Mouse (Mus musculus) midbrain, embryonic 10.5 days (tissue): ENCODE results near the gene Vezt. TPM values are rescaled to one million over a fixed set of nuclear protein-coding genes. Genes with fewer than 3 reads are reported as not detected.

Experiments
- DNase-seq: peaks from one replicate; pipeline ENCODE4 v3.0.0-alpha.2; 2017; ENCODE audit warnings: low spot score
- H3K27ac ChIP-seq: fragments of 300-500 bp; sonication (generic); replicated peaks from 2 replicates; pipeline ENCODE4 v1.5.1; 2016; ENCODE audit warnings: mild to moderate bottlenecking
- H3K27me3 ChIP-seq: fragments of 300-500 bp; sonication (generic); 2 replicates; pipeline ENCODE4 v1.6.1; 2016; ENCODE audit warnings: low read depth, mild to moderate bottlenecking; ENCODE audit not compliant: poor library complexity, severe bottlenecking
- H3K36me3 ChIP-seq: fragments of 300-500 bp; sonication (generic); 2 replicates; pipeline ENCODE4 v1.6.1; 2016; ENCODE audit warnings: mild to moderate bottlenecking, moderate library complexity
- H3K4me1 ChIP-seq: fragments of 300-500 bp; sonication (generic); 2 replicates; pipeline ENCODE4 v1.6.1; 2016
- H3K4me3 ChIP-seq: fragments of 300-500 bp; sonication (generic); 2 replicates; pipeline ENCODE4 v1.5.1; 2016; ENCODE audit warnings: mild to moderate bottlenecking, moderate library complexity
- H3K9me3 ChIP-seq: fragments of 300-500 bp; sonication (generic); replicated peaks from 2 replicates; pipeline ENCODE4 v1.6.1; 2016; ENCODE audit warnings: mild to moderate bottlenecking
- WGBS: fragments of 180-500 bp; shearing (Covaris S2); methylation state at CpG from one replicate; pipeline ENCODE4 v1.1.7; 2016; 5-methylcytosine and 5-hydroxymethylcytosine counted together
- polyA plus RNA-seq: library from polyadenylated mRNA; unstranded; fragments of >200 nt; fragmentation: Nextera tagmentation; extraction: Ambion mirVana; gene quantifications from 2 replicates; pipeline ENCODE4 v1.2.1, GENCODE M21; 2016

Vezt gene
- polyA plus RNA-seq, 1 experiment from 2014 or later: 29.6 TPM

GRCm38 (mm10) chr10:93915531-93916275 lies 119.9 kb downstream of the Vezt start:
- H3K27ac ChIP-seq: no peak overlapping the region
- peaks cover 13% of the 10 kb centered on the region for H3K4me1 ChIP-seq
- no peak for DNase-seq
- H3K9me3 ChIP-seq: no peaks in the 10 kb centered on the region
- H3K27me3 ChIP-seq: no peaks in the 10 kb centered on the region
- H3K36me3 ChIP-seq: no peaks in the 10 kb centered on the region
- WGBS: 49% methylated on average over 11 of the region's 11 CpGs
- no peak overlapping the region for H3K4me3 ChIP-seq

DNA sequence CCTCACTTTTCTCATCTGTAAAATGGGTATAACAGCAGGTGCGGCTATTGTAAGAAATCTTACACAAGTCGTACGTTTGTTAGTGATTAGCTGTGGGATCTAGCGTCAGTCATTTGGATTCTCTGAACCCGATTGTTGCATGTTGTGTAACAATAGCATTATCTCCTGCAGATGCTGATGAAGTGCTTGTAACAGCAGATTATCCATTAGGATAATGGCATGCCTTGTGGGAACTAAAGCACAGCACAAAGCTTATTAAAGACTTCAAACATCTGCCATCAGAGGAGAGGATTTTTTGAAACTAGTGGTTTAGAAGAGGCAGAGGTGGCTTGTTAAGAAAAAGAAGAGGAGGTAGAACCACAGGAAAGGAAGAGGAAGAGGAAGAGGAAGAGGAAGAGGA lies 122.1 kb downstream of the Vezt start:
- H3K27me3 ChIP-seq: no peaks in the 10 kb centered on the region
- peaks cover 13% of the 10 kb centered on the region for H3K4me1 ChIP-seq
- H3K36me3 ChIP-seq: no peaks in the 10 kb centered on the region
- no peak overlapping the region for H3K4me3 ChIP-seq
- H3K27ac ChIP-seq: no peak overlapping the region
- 79% methylated on average over 5 of the region's 5 CpGs for WGBS
- no peak for DNase-seq
- no peaks in the 10 kb centered on the region for H3K9me3 ChIP-seq

DNA sequence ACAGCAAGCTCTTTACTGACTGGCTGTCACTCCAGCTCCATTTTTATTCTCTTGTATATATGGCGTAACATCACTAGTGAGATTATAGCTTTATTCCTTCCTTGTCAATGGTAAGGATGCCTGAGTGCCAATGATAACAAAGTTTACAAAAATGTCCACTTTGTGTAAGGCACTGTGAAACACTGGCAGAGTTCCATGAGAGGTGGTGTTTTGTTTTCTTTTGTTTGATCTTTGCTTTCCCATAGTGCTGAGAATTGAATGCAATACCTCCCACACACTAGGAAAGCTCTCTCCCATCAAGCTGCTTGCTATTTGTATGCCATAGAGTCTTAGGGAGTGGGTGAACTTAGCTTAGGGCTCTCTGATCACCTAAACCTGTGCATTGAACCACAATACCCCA lies 122.7 kb downstream of the Vezt start:
- no peaks in the 10 kb centered on the region for H3K9me3 ChIP-seq
- no peak overlapping the region for H3K27ac ChIP-seq
- peaks cover 13% of the 10 kb centered on the region for H3K4me1 ChIP-seq
- DNase-seq: no peak
- H3K27me3 ChIP-seq: no peaks in the 10 kb centered on the region
- WGBS: 98% methylated on average over 1 of the region's 1 CpGs
- H3K4me3 ChIP-seq: no peak overlapping the region
- H3K36me3 ChIP-seq: no peaks in the 10 kb centered on the region

GRCm38 (mm10) chr10:93912136-93912855 lies 123.3 kb downstream of the Vezt start:
- no peaks in the 10 kb centered on the region for H3K27me3 ChIP-seq
- H3K4me3 ChIP-seq: no peak overlapping the region
- no peaks in the 10 kb centered on the region for H3K36me3 ChIP-seq
- WGBS: 86% methylated on average over 5 of the region's 5 CpGs
- no peak for DNase-seq
- H3K27ac ChIP-seq: no peak overlapping the region
- H3K4me1 ChIP-seq: peaks cover 13% of the 10 kb centered on the region
- no peaks in the 10 kb centered on the region for H3K9me3 ChIP-seq

- Histone ChIP-seq H3K27ac (no peak overlapping the region), H3K36me3 (no peaks in the 10 kb centered on the region), H3K4me3 (no peak overlapping the region), H3K27me3 (no peaks in the 10 kb centered on the region), H3K4me1 (peaks cover 13% of the 10 kb centered on the region), H3K9me3 (no peaks in the 10 kb centered on the region)
- 87% methylated on average over 5 of the region's 5 CpGs for WGBS
- DNase-seq: no peak
Observed at GRCm38 (mm10) chr10:93911326-93911725, 124.3 kb downstream of the Vezt start.

DNA sequence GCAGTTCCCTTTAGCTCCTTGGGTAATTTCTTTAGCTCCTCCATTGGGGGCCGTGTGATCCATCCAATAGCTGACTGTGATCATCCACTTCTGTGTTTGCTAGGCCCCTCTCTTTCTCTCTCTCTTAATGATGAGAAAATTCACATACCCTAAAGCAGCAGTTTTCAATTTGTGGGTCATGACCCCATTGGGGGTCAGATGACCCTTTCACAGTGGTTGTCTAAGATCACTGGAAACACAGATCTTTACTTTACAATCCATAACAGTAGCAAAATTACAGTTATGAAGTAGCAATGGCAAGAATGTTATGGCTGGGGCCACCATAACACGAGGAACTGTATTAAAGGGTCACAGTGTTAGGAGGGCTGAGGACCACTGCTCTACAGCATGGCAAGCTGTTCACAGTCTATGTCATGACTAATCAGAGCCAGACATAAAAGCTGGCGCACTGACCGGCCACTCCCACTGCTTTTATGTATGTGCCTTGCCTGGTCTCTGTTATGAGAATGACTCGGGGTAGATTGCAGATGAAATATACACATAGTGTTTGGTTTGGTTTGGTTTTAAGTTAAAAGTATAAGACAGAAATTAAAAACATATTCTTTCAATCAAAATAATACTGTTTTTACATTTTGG lies 125.7 kb downstream of the Vezt start:
- no peak overlapping the region for H3K4me3 ChIP-seq
- H3K36me3 ChIP-seq: no peaks in the 10 kb centered on the region
- no peaks in the 10 kb centered on the region for H3K27me3 ChIP-seq
- H3K27ac ChIP-seq: no peak overlapping the region
- DNase-seq: peak; percentile 27
- H3K9me3 ChIP-seq: no peaks in the 10 kb centered on the region
- peaks cover under 1% of the 10 kb centered on the region; the same call in 1 of the 2 replicates for H3K4me1 ChIP-seq
- WGBS: 76% methylated on average over 5 of the region's 5 CpGs

DNA sequence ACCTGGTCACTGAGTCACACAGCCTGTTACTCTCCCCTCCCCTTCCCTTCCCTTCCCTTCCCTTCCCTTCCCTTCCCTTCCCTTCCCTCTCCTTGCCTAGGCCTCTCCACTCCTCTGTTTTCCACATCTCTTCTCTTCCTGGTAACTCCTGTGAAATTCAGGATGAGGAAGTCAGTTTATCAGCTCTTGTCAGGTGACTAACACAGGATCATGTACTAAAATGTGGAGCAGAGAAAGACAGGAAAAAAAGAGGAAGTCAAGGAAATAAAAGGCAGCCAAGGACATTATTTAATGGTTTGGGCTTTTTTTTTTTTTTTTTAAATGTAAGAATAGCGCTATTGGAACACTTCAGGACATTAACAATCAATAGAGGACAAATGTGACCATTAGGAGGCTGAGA lies 126.6 kb downstream of the Vezt start:
- no peak overlapping the region for H3K4me3 ChIP-seq
- H3K36me3 ChIP-seq: no peaks in the 10 kb centered on the region
- no peaks in the 10 kb centered on the region for H3K9me3 ChIP-seq
- no peaks in the 10 kb centered on the region for H3K27me3 ChIP-seq
- WGBS: 94% methylated on average over 1 of the region's 1 CpGs
- DNase-seq: no peak
- H3K27ac ChIP-seq: no peak overlapping the region
- H3K4me1 ChIP-seq: no peaks in the 10 kb centered on the region

DNA sequence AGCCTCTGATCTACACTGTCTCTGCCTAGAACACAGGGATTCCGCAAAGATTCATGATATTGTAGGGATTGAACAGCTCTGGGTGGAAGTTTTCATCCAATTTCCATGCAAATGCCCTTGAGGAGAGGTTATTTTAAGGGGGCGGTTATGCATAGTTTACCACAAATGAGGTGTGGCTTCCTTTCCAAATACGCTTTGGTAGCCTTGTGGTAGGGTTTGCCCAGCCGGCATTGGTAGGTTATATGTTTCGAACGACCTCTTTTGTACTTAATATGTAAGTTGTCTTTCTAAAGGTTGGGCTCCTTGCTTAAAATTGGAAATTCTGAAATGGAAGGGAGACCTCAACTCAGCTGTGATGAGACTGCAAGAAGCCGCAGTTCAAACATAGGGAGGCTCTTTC lies 127.1 kb downstream of the Vezt start:
- 96% methylated on average over 7 of the region's 7 CpGs for whole genome bisulfite sequencing
- Histone ChIP-seq H3K9me3 (no peaks in the 10 kb centered on the region), H3K27ac (no peak overlapping the region), H3K36me3 (no peaks in the 10 kb centered on the region), H3K4me1 (no peaks in the 10 kb centered on the region), H3K27me3 (no peaks in the 10 kb centered on the region), H3K4me3 (no peak overlapping the region)
- DNase-seq: no peak

- Histone ChIP-seq H3K27ac (no peak overlapping the region), H3K9me3 (no peaks in the 10 kb centered on the region), H3K27me3 (no peaks in the 10 kb centered on the region), H3K4me1 (no peaks in the 10 kb centered on the region), H3K36me3 (no peaks in the 10 kb centered on the region), H3K4me3 (no peak overlapping the region)
- no peak for DNase-seq
- 70% methylated on average over 10 of the region's 10 CpGs for WGBS
Observed at GRCm38 (mm10) chr10:93907376-93907775, 128.2 kb downstream of the Vezt start.

DNA sequence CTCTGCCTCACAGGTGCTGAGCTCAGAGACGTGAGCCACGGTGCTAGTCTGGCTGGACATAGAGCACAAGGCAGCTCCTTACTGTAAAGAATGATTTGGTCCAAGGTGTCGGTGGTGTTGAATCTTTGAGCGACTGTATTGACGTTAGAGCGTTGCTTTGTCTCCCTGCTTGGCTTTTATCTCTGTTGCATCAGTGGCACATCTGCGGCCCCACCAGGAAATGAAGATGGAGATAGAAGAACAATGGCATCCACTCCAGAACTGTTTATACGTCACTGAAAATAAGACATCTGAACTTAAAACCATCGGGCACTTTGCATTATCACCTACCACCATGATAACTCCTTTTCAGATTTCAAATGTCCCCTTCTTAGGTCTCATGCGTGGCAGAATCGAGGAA lies 135.7 kb downstream of the Vezt start:
- 92% methylated on average over 11 of the region's 11 CpGs for WGBS
- Histone ChIP-seq H3K4me1 (no peaks in the 10 kb centered on the region), H3K36me3 (no peaks in the 10 kb centered on the region), H3K27ac (no peak overlapping the region), H3K4me3 (no peak overlapping the region), H3K27me3 (no peaks in the 10 kb centered on the region), H3K9me3 (no peaks in the 10 kb centered on the region)
- DNase-seq: no peak

- no peaks in the 10 kb centered on the region for H3K27me3 ChIP-seq
- no peaks in the 10 kb centered on the region for H3K9me3 ChIP-seq
- H3K4me1 ChIP-seq: no peaks in the 10 kb centered on the region
- no peak overlapping the region for H3K4me3 ChIP-seq
- no peak overlapping the region for H3K27ac ChIP-seq
- no peak for DNase-seq
- no peaks in the 10 kb centered on the region for H3K36me3 ChIP-seq
- WGBS: 80% methylated on average over 2 of the region's 2 CpGs
Observed at GRCm38 (mm10) chr10:93899303-93899702, 136.3 kb downstream of the Vezt start.

- H3K4me1 ChIP-seq: no peaks in the 10 kb centered on the region
- WGBS: 73% methylated on average over 7 of the region's 7 CpGs
- no peaks in the 10 kb centered on the region for H3K9me3 ChIP-seq
Observed at GRCm38 (mm10) chr10:93897043-93897646, 138.5 kb downstream of the Vezt start, which contains the start of gene Metap2. Gene Metap2, minus strand, starts transcription at chr10:93897093.

More at GRCm38 (mm10) chr10:93897043-93897646, 138.5 kb downstream of the Vezt start, which contains the start of gene Metap2:
- Histone ChIP-seq H3K4me3 (no peak within 1 kb of the TSS), H3K36me3 (no peaks in the 10 kb centered on the region), H3K27me3 (no peaks in the 10 kb centered on the region), H3K27ac (no peak within 1 kb of the TSS)
- no peak for DNase-seq
